Mouse (Mus musculus) CD4-positive, CD25-positive, alpha-beta regulatory T cell, adult 4 months (primary cell): Measurements from ENCODE around the gene Gm30191. TPM values are rescaled to one million over a fixed set of nuclear protein-coding genes. Genes with fewer than 3 reads are reported as not detected.
"Not testable (repeated sequence)": the region's sequence is repeated elsewhere in the genome, so short reads cannot be mapped to it uniquely, and the experiment has no call there.

Experiments
- ATAC-seq: one replicate; pipeline ENCODE4 v1.8.0; 2017
- polyA plus RNA-seq, 2 experiments: library from polyadenylated mRNA; unstranded; fragments of 100-300 nt; shearing (Covaris generic); gene quantifications; one replicate each; pipeline ENCODE4 v1.2.1; 2017

Gene Gm30191
- polyA plus RNA-seq, 2 experiments from 2014 or later, result not detected

DNA sequence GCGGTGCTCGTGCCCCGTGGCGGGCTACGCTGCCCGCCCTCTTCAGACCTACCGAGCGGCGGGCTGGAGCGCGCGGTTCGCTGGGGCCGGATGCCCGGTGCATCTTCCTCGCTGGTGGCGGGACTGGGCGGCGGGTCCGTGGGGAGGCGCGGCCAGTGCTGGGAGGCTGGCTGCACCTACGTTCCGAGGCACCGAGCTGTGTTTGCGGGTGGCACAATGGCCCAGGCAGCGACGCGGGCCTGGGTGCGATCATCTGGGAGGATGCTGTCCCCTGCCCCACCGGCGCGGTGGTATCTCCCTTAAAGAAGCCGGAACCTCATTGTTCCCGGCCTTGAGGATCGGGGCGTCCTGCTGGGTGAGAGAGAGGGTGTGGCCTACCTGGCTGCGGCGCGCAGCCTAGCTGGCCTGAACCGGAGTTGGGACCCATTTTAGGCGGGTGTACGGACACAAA lies 40.9 kb downstream of the Gm30191 start, which contains the start of gene Pdik1l:
TSS of gene Pdik1l (minus strand) at position 321 of the 451 bp plus-strand sequence.
- ATAC-seq, result peak; percentile 71

GRCm38 (mm10) chr4:134288397-134289256 lies 41.9 kb downstream of the Gm30191 start:
- ATAC-seq, result no peak

DNA sequence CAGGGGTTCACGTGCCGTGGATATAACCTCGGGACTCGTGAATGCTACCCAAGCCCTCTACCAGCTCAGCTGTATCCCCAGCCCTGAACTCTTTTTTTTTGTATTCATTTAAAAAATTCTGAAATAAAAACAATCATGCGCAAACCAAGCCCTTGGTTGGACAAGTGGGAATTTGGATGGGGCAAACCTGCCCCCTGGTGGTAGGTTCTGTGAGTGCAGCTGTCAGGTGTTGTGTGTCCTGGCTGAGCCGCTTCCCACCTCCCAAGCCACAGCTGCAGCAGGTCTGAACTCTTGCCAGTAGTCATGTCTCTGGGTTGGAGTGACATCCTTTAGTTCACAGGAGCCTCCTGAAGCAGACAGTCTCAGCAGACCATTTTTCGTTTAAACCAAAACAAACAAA lies 45.3 kb downstream of the Gm30191 start:
- peak; percentile 29 for ATAC-seq

GRCm38 (mm10) chr4:134293061-134293691 lies 46.4 kb downstream of the Gm30191 start:
- ATAC-seq, result peak; percentile 53

DNA sequence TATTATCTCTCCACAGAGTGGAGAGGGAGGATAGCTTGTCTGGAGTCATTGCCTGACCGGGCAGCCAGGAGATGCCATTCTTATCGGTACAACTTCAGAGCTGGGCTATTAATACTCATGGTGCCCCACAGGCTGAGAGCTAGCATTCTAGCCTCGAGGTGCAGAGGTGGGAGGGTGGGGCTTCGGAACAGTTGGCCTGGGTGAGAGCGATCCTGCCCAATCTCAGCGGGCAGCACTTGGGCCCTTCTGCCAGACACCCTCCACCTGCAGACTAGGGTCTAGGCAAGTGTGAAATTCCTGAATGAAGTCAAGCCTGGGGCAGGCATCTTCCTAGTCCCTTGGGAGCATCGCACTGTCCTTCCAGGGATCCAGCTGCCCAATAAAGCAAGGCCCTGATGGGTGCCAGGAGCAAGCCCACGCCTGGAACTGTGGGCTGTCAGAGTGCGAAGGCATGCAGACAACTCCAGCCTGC lies 47.0 kb downstream of the Gm30191 start:
- no peak for ATAC-seq

- not testable (repeated sequence) for ATAC-seq
Measured at GRCm38 (mm10) chr4:134296096-134296495, 49.4 kb downstream of the Gm30191 start.

DNA sequence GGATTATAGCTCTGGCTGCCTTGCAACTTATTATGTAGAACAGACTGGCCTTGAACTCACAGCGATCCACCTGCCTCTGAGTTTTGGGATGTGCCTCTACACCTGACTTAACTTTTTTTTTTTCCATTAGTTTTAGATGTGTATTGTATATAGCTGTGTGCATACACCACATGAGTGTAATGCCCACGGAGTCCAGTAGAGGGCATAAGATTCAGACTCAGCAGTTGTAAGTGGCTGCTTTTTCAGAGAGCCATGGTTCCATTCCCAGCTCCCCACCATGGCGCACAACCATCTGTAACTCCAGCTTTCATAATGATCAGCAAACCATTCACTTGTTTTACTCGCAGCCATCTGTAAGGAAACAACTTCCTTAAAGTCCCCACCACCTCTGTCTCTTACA lies 49.8 kb downstream of the Gm30191 start:
- ATAC-seq, result no peak

DNA sequence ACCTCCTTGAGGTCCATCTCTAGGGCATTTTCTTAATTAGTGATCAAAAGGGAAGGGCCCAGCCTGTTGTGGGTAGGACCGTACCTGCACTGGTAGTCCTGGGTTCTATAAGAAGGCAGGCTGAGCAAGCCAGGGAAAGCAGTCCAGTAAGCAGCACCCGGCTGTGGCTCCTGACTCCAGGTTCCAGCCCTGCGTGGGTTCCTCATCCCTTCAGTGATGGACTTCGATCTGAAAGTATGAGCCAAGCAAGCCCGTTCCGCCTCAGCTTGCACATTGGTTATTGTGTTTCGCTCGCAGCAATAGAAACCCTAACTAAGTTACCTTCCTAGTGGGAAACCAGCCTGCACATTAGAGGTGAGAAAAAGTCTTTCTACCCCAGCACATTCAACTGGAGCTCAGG lies 50.6 kb downstream of the Gm30191 start:
- no peak for ATAC-seq

DNA sequence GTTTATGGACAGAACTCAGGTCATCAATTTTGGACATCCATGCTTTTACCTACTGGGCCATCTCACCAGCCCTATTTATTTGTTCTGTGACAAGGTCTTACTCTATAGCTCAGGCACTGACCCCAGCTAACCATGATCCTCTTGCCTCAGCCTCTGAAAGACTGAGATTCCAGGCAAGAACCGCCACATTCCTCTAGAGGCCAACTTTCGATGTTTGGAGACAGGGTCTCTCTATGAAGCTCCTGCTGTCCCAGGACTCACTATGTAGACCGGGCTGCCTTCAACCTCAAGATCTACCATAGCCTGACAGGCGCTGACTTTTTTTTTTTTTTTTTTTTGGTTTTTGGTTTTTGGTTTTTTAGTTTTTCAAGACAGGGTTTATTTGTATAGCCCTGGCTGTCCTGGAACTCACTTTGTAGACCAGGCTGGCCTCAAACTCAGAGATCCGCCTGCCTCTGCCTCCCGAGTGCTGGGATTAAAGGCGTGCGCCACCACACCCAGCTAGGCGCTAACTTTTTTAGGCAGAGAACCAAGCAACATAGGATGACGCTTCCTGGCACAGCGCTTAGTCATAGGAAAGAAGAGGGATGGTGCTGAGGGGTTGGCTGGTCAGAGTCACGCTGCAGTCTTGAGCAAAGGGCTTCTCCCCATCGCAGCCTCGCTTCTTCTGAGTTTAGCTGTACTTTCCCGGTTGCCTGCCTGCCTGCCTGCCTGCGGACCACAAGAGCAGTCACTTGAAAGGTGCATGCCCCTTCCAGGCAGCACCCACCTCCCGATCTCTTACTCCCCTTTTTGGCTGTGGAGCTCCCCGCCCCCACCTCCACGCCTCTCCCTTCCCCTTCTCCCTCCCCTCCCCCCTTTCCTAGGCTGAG lies 52.1 kb downstream of the Gm30191 start:
- ATAC-seq, result no peak

DNA sequence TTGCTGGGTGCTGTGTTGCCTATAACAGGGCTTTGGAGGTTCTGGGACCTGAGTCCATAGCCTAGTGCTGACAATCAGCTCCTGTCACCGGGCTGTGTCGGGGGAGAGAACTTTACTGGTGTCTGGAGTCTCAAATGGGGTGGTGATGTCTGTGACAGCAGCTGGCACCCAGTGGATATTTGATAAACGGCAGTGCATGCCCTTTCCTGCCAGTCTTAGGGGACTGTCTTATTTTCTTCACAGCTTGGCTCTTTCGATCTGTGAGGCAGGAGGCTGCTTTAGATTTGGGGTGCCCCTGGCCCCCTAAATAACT lies 52.7 kb downstream of the Gm30191 start:
- ATAC-seq, result no peak

Other genes with a start within 250 kb of the Gm30191 start
- 10 to 100 TPM; 23.5 to 24.3 TPM for gene Dhdds, start 246.0 kb upstream of the Gm30191 start, polyA plus RNA-seq
- gene Lin28a, start 228.1 kb upstream of the Gm30191 start, polyA plus RNA-seq, result not detected
- 1 to 10 TPM in 1 of 2 experiments, under 1 TPM in 1; 0.85 to 1.3 TPM for gene Zfp683, start 193.1 kb upstream of the Gm30191 start, polyA plus RNA-seq
- 10 to 100 TPM; 20.9 to 28.2 TPM for gene Crybg2, start 186.1 kb upstream of the Gm30191 start, polyA plus RNA-seq
- 1,000 to 10,000 TPM; 2,918 to 3,094 TPM for gene Cd52, start 151.9 kb upstream of the Gm30191 start, polyA plus RNA-seq
- gene Ubxn11, start 144.4 kb upstream of the Gm30191 start, polyA plus RNA-seq, result 10 to 100 TPM; 31.2 to 54.2 TPM
- 1,000 to 10,000 TPM in 1 of 2 experiments, 100 to 1,000 TPM in 1; 977 to 1,004 TPM for gene Sh3bgrl3, start 118.1 kb upstream of the Gm30191 start, polyA plus RNA-seq
- 100 to 1,000 TPM in 1 of 2 experiments, 10 to 100 TPM in 1; 72.5 to 166 TPM for gene Cep85, start 59.8 kb upstream of the Gm30191 start, polyA plus RNA-seq
- gene Gm7534, start 43.9 kb upstream of the Gm30191 start, polyA plus RNA-seq, result not detected
- gene Catsper4, start 19.6 kb upstream of the Gm30191 start, polyA plus RNA-seq, result not detected
- gene Cnksr1, start 8.5 kb upstream of the Gm30191 start, polyA plus RNA-seq, result not detected
- 1 to 10 TPM in 1 of 2 experiments, not detected in 1; 3.7 TPM for gene E130218I03Rik, start 3.3 kb upstream of the Gm30191 start, polyA plus RNA-seq
- 1 to 10 TPM; 4.3 to 6.8 TPM for gene Zfp593, start 1.3 kb upstream of the Gm30191 start, polyA plus RNA-seq
- gene Grrp1, start 7.2 kb downstream of the Gm30191 start, polyA plus RNA-seq, result not detected
- 10 to 100 TPM; 20.7 to 24.2 TPM for gene Pdik1l, start 41.0 kb downstream of the Gm30191 start, polyA plus RNA-seq
- gene Trim63, start 68.2 kb downstream of the Gm30191 start, polyA plus RNA-seq, result not detected
- gene Slc30a2, start 96.2 kb downstream of the Gm30191 start, polyA plus RNA-seq, result under 1 TPM; 0.19 TPM
- gene Extl1, start 136.9 kb downstream of the Gm30191 start, polyA plus RNA-seq, result 1 to 10 TPM; 2.2 to 2.3 TPM
- 1 to 10 TPM in 1 of 2 experiments, under 1 TPM in 1; 0.30 to 2.4 TPM for gene Pafah2, start 149.4 kb downstream of the Gm30191 start, polyA plus RNA-seq
- gene Stmn1, start 221.4 kb downstream of the Gm30191 start, polyA plus RNA-seq, result 100 to 1,000 TPM in 1 of 2 experiments, 10 to 100 TPM in 1; 80.7 to 125 TPM
- 10 to 100 TPM; 21.3 to 56.0 TPM for gene Paqr7, start 249.8 kb downstream of the Gm30191 start, polyA plus RNA-seq